Mouse (Mus musculus) ES-E14 (cell line): ENCODE measurements around the gene Hdac5. TPM values are rescaled to one million over a fixed set of nuclear protein-coding genes. Genes with fewer than 3 reads are reported as not detected.

Source experiments
- DNase-seq: peaks from one replicate; pipeline ENCODE4 v3.0.0-alpha.2; 2013; ENCODE audit warnings: low read depth, low spot score
- H3K27ac ChIP-seq: 2 replicates; pipeline ENCODE4 v1.5.1; 2012; ENCODE audit warnings: low read depth, mild to moderate bottlenecking, low read length, moderate library complexity, mixed read lengths; ENCODE audit not compliant: poor library complexity, insufficient read depth, severe bottlenecking
- H3K36me3 ChIP-seq: 2 replicates; pipeline ENCODE4 v1.6.1; 2012; ENCODE audit warnings: mild to moderate bottlenecking, low read length, moderate library complexity, mixed read lengths; ENCODE audit not compliant: control insufficient read depth, poor library complexity, insufficient read depth, severe bottlenecking
- H3K4me1 ChIP-seq, 2 experiments: fragments of 150-350 bp in 1 of 2; sonication (generic) in 1 of 2; 2 replicates each; pipeline ENCODE4 v1.6.1; 2012; ENCODE audit warnings: low read length in 2 of 2, mild to moderate bottlenecking in 1 of 2, mixed read lengths in 1 of 2; ENCODE audit not compliant: control insufficient read depth in 2 of 2, insufficient read depth in 2 of 2, poor library complexity in 1 of 2
- H3K4me3 ChIP-seq, 2 experiments: fragments of 150-350 bp in 1 of 2; sonication (generic) in 1 of 2; 2 replicates each; pipeline ENCODE4 v1.5.1; 2012; ENCODE audit warnings: low read length in 2 of 2, low read depth in 1 of 2, mild to moderate bottlenecking in 1 of 2, mixed read lengths in 1 of 2; ENCODE audit not compliant: insufficient read depth in 1 of 2, poor library complexity in 1 of 2, severe bottlenecking in 1 of 2
- H3K9ac ChIP-seq: 2 replicates; pipeline ENCODE4 v1.6.1; 2012; ENCODE audit warnings: low read depth, mild to moderate bottlenecking, low read length, mixed read lengths; ENCODE audit not compliant: poor library complexity, insufficient read depth, severe bottlenecking
- H3K9me3 ChIP-seq: fragments of 150-350 bp; sonication (generic); 2 replicates; pipeline ENCODE4 v1.6.1; 2012; ENCODE audit warnings: low read depth, mild to moderate bottlenecking, low read length; ENCODE audit not compliant: control insufficient read depth, insufficient read depth
- CHD2 ChIP-seq: IDR thresholded peaks from 2 replicates; pipeline ENCODE4 v1.6.1; 2014; ENCODE audit warnings: mild to moderate bottlenecking, low read depth, low read length, inconsistent platforms
- HCFC1 ChIP-seq: IDR thresholded peaks from 2 replicates; pipeline ENCODE4 v1.6.1; 2012; ENCODE audit warnings: low read length, inconsistent platforms, borderline replicate concordance; ENCODE audit not compliant: insufficient read depth
- MAFK ChIP-seq: IDR thresholded peaks from 2 replicates; pipeline ENCODE4 v1.6.1; 2014; ENCODE audit warnings: mild to moderate bottlenecking, low read depth, low read length, inconsistent platforms; ENCODE audit not compliant: insufficient read depth
- ZC3H11A ChIP-seq: IDR thresholded peaks from 2 replicates; pipeline ENCODE4 v1.6.1; 2012; ENCODE audit warnings: low read depth, mild to moderate bottlenecking, inconsistent platforms, low read length, borderline replicate concordance
- ZNF384 ChIP-seq: IDR thresholded peaks from 2 replicates; pipeline ENCODE4 v1.6.1; 2012; ENCODE audit warnings: low read depth, low read length, inconsistent platforms
- in situ Hi-C, 2 experiments: fragments of 600-800 bp; cut with MboI; formaldehyde crosslinking; loops; one replicate each; pipeline ENCODE4 v1.15.1; 2025; ENCODE audit warnings: low sequenced_read_pairs in 2 of 2, inconsistent platforms in 1 of 2; ENCODE audit not compliant: unreplicated experiment in 2 of 2
- total RNA-seq: library from RNA; depleted of rRNA; stranded (reverse); fragments of 300-350 nt; gene quantifications from 2 replicates; pipeline ENCODE4 v1.2.3, GENCODE M21; 2012; rRNA removed

Hdac5 gene
- total RNA-seq, result 33.3 and 57.9 TPM in 2 replicates

- no peaks in the 10 kb centered on the region for H3K36me3 ChIP-seq
- peak within 1 kb of the TSS; percentile 92 for H3K9ac ChIP-seq
- in situ Hi-C loops, result no loop called here
- peak within 1 kb of the TSS; percentile 70; the same call in 1 of the 2 replicates for H3K27ac ChIP-seq
- TF ChIP-seq HCFC1 (no peak), MAFK (no peak), CHD2 (no peak), ZC3H11A (no peak), ZNF384 (no peak)
- peak within 1 kb of the TSS; percentile 88 to 94 for H3K4me3 ChIP-seq
- no peaks in the 10 kb centered on the region for H3K9me3 ChIP-seq
- H3K4me1 ChIP-seq, result peaks cover 5 to 35% of the 10 kb centered on the region in 2 experiments; a peak in 3 of 4 replicates
- peak; percentile 100 for DNase-seq
Observed at GRCm38 (mm10) chr11:102230006-102230741, at the start of gene Hdac5. TSS of gene Hdac5 (minus strand) at chr11:102230166.

GRCm38 (mm10) chr11:102279595-102279994 lies 49.6 kb upstream of the Hdac5 start:
- in situ Hi-C loops, result no loop called here
- Histone ChIP-seq H3K9ac (no peak overlapping the region), H3K4me1 (peaks cover 2 to 16% of the 10 kb centered on the region in 2 experiments; a peak in 3 of 4 replicates), H3K9me3 (no peaks in the 10 kb centered on the region), H3K36me3 (no peaks in the 10 kb centered on the region), H3K4me3 (no peak overlapping the region), H3K27ac (no peak overlapping the region)
- DNase-seq, result no peak
- no peak for TF ChIP-seq CHD2
- no peak for TF ChIP-seq ZC3H11A
- no peak for TF ChIP-seq HCFC1
- no peak for TF ChIP-seq ZNF384
- no peak for TF ChIP-seq MAFK

GRCm38 (mm10) chr11:102277754-102278153 lies 47.8 kb upstream of the Hdac5 start:
- TF ChIP-seq MAFK, result no peak
- no peak for TF ChIP-seq ZNF384
- no peak for TF ChIP-seq HCFC1
- TF ChIP-seq CHD2, result no peak
- no peak for TF ChIP-seq ZC3H11A
- in situ Hi-C loops, result no loop called here
- no peaks in the 10 kb centered on the region for H3K9me3 ChIP-seq
- H3K4me3 ChIP-seq, result no peak overlapping the region
- H3K36me3 ChIP-seq, result no peaks in the 10 kb centered on the region
- no peak overlapping the region for H3K9ac ChIP-seq
- no peak overlapping the region for H3K27ac ChIP-seq
- peaks cover 2 to 16% of the 10 kb centered on the region in 2 experiments; a peak in 3 of 4 replicates for H3K4me1 ChIP-seq
- no peak for DNase-seq

- no peak overlapping the region for H3K27ac ChIP-seq
- peak overlapping the region; percentile 37 for H3K9ac ChIP-seq
- peaks cover 3 to 18% of the 10 kb centered on the region in 2 experiments; a peak in 3 of 4 replicates for H3K4me1 ChIP-seq
- DNase-seq, result no peak
- H3K4me3 ChIP-seq, result peak overlapping the region; percentile 47 to 59; a peak in 3 of 4 replicates
- no peaks in the 10 kb centered on the region for H3K9me3 ChIP-seq
- in situ Hi-C loops, result no loop called here
- no peaks in the 10 kb centered on the region for H3K36me3 ChIP-seq
- TF ChIP-seq HCFC1 (no peak), CHD2 (no peak), ZNF384 (no peak), MAFK (no peak), ZC3H11A (no peak)
Observed at GRCm38 (mm10) chr11:102276411-102276915, 46.5 kb upstream of the Hdac5 start.
